Mouse (Mus musculus) Patski (cell line): ENCODE results near the gene Mok. TPM values are rescaled to one million over a fixed set of nuclear protein-coding genes. Genes with fewer than 3 reads are reported as not detected.

Experiments used
- ATAC-seq: fragments of 100-300 bp; one replicate; pipeline ENCODE4 v1.8.0; 2021
- CTCF ChIA-PET: fragments of 350-600 bp; sonication (Branson Sonifier 250); formaldehyde crosslinking; loops from one replicate; lab custom pipeline; 2022; ENCODE audit warnings: inconsistent platforms; lab: Charles Lee
- POLR2A ChIA-PET: fragments of 350-600 bp; sonication (Branson Sonifier 250); formaldehyde crosslinking; loops from one replicate; lab custom pipeline; 2022; ENCODE audit warnings: antibody characterized with exemption, inconsistent platforms; lab: Charles Lee
- DNase-seq: peaks from one replicate; pipeline ENCODE4 v3.0.0-alpha.2; 2011; ENCODE audit warnings: low read depth, low spot score
- H3K27me3 ChIP-seq: fragments of 371-371 bp; one replicate; pipeline ENCODE4 v1.5.1; 2021
- CTCF ChIP-seq: fragments of 100-300 bp; IDR thresholded peaks from one replicate; pipeline ENCODE4 v1.5.1; 2021
- in situ Hi-C: fragments of 300-500 bp; cut with MboI; formaldehyde crosslinking; loops from 3 replicates; pipeline ENCODE4 v1.11.1; 2018; ENCODE audit warnings: low pct_unique_long_range_greater_than_20kb, mixed read lengths
- polyA plus RNA-seq: library from polyadenylated mRNA; unstranded; gene quantifications from one replicate; pipeline ENCODE4 v1.2.3, GENCODE M21; 2021

Mok gene
- polyA plus RNA-seq, result 16.2 TPM

DNA sequence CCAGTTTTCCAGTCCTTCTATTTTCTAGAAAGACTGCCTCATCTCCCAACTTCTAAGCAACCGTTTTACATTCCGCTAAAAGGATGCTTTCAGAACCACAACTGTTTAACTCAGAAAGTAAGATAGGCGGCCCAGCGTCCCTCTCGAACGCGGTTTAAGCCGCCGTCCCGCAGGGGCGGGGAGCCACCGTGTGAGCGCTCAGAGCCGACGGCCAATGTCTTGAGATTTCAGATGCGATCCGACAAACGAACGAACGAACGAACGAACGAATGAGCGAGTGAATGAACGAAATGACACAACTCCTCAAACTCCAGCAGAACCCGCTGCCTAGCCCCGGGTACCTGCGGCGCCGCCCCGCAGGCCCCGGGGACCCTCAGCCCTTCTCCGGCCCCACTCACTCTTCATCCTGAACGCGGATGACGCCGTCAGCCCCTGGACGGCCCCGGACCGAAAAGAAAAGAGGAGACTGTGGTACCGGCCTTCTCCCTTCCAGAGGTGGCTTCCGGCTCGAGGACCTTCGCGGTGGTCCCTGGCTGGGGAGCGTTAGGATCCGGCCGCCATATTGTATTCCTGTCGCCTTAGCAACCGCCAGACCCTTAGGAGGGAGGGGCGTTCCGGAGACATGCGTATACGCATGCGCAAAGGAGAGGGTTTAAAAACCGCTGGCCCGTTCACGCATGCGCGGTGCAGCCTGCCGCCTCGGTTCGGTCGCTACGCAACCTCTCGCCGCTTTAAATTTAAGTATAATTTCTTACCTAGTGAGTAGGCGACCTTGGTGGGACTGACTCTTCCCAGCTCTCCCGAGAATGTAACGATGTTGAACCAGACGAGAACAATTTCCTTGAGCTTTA lies at the start of gene Mok:
Gene Mok (minus strand): TSS at position 592 of the 851 bp plus-strand sequence.
- peak; percentile 24 for ATAC-seq
- in situ Hi-C loops, result loop anchor here (5.0 to 10.0 kb wide), 5 partner anchors 106 to 423 kb away; partner anchors contain the start of genes 1700001K19Rik, Ppp2r5c and Wdr20
- ChIA-PET POLR2A (no interaction called here), CTCF (interaction anchor here (1.3 kb wide), 1 partner anchor 103 kb away, joined by 3 read pairs; the partner anchor contains the start of gene Wdr20)
- H3K27me3 ChIP-seq, result no peaks in the 10 kb centered on the region
- no peak for TF ChIP-seq CTCF
- peak; percentile 62 for DNase-seq

DNA sequence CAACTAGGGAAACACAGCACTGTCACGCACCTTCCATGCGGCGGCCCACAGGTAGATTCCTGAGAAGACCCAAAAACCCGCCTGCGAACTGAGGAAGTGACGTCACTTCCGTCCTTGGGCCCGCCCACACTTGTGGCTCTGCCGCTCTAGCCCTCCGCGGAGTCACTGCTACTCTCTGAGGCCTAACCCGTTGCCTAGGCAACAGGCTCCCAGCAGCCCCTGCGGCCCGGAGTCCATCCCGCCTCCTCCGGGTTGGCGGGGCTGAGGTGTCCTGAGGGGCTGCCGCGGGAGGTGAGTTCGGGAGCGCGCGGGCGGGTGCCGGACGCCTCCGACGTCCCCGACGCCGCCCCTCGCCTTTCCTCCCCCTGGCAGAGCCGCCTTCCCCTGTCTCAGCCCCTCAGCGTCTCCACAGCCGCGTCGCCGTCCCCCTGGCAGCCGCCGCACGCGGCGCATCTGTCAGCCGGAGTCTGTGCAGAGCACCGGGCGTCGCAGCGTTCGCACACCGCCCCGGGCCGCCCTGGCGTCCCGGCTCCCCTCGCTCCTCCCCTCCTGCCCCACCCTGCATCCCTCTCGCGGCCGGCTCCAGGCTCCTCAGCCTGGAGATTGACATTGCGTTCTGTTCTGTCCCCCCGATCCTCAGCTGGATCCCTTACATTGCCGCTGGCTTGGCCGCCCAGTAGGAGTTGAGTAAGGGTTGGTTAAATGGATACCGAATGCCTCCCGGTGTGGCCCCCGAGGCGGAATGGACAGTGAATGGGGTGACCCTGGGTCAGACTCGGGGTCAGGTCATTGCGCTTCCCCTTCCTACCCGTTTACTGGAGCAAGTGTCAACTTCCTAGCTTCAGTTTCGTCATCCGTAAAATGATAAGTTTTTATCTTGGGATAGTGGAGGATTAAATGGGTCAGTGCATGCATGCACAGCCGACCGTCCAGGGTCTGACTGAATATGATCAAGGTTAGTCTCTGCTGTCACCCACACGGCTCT lies 48.6 kb upstream of the Mok start, which contains the start of the genes Cinp and Tecpr2:
Gene Cinp (minus strand): TSS at position 110 of the 985 bp plus-strand sequence.
Gene Tecpr2 (plus strand): TSS at position 229 of the 985 bp plus-strand sequence.
- no peak for TF ChIP-seq CTCF
- no peaks in the 10 kb centered on the region for H3K27me3 ChIP-seq
- in situ Hi-C loops, result no loop called here
- peak; percentile 71 for DNase-seq
- CTCF ChIA-PET, result no interaction called here
- ATAC-seq, result peak; percentile 89
- POLR2A ChIA-PET, result no interaction called here

GRCm38 (mm10) chr12:110888606-110889005 lies 47.9 kb upstream of the Mok start:
- peak; percentile 7 for ATAC-seq
- CTCF ChIA-PET, result no interaction called here

DNA sequence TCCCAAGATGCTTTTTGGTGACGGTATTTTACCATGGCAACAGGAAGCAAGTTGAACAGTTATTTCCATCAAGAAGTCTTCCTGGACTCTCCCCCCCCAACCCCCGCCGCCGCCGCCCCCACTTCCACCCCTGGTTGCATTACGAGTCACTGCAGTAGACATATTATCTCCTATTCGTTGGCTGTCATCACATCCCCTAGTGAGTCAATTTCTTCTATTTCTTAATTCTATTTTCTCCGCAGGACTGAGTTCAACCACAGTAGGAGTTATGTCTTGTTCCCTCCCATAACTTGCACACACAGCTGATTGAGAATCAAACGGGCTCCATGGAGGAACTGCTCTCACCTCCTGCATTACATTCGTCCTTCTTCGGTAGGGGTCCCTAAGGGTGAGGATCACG lies 47.4 kb upstream of the Mok start:
- CTCF ChIA-PET, result no interaction called here
- in situ Hi-C loops, result no loop called here
- H3K27me3 ChIP-seq, result no peaks in the 10 kb centered on the region
- ATAC-seq (no peak), DNase-seq (no peak)
- TF ChIP-seq CTCF, result no peak
- POLR2A ChIA-PET, result no interaction called here

More at GRCm38 (mm10) chr12:110888606-110889005, 47.9 kb upstream of the Mok start:
- H3K27me3 ChIP-seq, result no peaks in the 10 kb centered on the region
- no peak for DNase-seq
- in situ Hi-C loops, result no loop called here
- TF ChIP-seq CTCF, result no peak
- POLR2A ChIA-PET, result no interaction called here

- DNase-seq (no peak), ATAC-seq (no peak)
- H3K27me3 ChIP-seq, result no peaks in the 10 kb centered on the region
- POLR2A ChIA-PET, result no interaction called here
- in situ Hi-C loops, result no loop called here
- CTCF ChIA-PET, result no interaction called here
- no peak for TF ChIP-seq CTCF
Observed at GRCm38 (mm10) chr12:110885251-110885650, 44.5 kb upstream of the Mok start.

GRCm38 (mm10) chr12:110882291-110882690 lies 41.6 kb upstream of the Mok start:
- no peak for TF ChIP-seq CTCF
- CTCF ChIA-PET, result no interaction called here
- POLR2A ChIA-PET, result no interaction called here
- H3K27me3 ChIP-seq, result no peaks in the 10 kb centered on the region
- no peak for ATAC-seq
- DNase-seq, result no peak
- in situ Hi-C loops, result no loop called here

DNA sequence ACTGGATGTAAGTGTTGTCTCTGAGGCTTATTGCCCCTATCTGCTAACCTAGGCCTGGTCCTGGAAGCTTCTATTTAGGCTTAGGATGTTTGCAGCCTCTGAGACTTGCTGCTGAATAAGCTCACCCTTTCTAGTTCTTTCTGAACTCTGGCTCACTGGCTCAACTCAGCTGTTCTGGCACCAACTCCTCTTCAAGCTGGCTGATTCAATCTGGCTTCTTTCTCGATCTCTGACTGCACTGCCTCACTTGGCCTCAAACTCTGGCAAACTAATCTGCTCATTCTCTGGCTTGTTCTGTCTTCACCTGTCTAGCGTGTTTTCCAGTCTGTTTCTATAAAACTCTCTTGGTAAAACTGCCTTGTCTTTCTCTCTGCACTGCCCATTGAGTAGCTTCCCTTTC lies 34.6 kb upstream of the Mok start:
- in situ Hi-C loops, result no loop called here
- ChIA-PET CTCF (no interaction called here), POLR2A (no interaction called here)
- ATAC-seq (no peak), DNase-seq (no peak)
- no peak for TF ChIP-seq CTCF
- H3K27me3 ChIP-seq, result no peaks in the 10 kb centered on the region

DNA sequence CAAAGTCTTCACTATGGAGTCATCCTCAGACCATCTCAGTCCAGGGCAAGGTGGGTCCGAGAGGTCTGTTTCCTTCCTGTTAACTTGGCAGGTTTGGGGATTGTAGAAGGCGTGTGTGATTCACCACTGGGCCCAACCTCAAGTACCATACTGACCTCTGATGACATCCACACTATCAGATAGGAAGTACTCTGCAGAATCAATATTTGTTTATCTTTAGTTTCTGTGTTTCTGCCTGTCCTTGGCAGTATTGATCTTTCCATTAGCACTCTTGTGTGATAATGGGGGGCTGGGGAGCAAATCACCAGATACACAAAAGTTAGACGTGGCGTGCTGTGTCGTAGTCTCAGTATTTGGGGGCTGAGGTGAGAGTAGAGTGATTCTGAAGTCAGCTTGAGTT lies 30.5 kb upstream of the Mok start:
- ChIA-PET POLR2A (no interaction called here), CTCF (no interaction called here)
- in situ Hi-C loops, result no loop called here
- no peaks in the 10 kb centered on the region for H3K27me3 ChIP-seq
- DNase-seq, result no peak
- ATAC-seq, result no peak
- no peak for TF ChIP-seq CTCF

- ATAC-seq (no peak), DNase-seq (no peak)
- H3K27me3 ChIP-seq, result no peaks in the 10 kb centered on the region
- POLR2A ChIA-PET, result no interaction called here
- no peak for TF ChIP-seq CTCF
- in situ Hi-C loops, result no loop called here
- CTCF ChIA-PET, result no interaction called here
Observed at GRCm38 (mm10) chr12:110870107-110870506, 29.4 kb upstream of the Mok start.

- ChIA-PET POLR2A (interaction anchor here (1.0 kb wide), 1 partner anchor 14 kb away, joined by 3 read pairs; no protein-coding TSS in a partner anchor), CTCF (no interaction called here)
- no peak for TF ChIP-seq CTCF
- in situ Hi-C loops, result no loop called here
- DNase-seq (no peak), ATAC-seq (no peak)
- no peaks in the 10 kb centered on the region for H3K27me3 ChIP-seq
Observed at GRCm38 (mm10) chr12:110865989-110866388, 25.2 kb upstream of the Mok start.
